Mouse (Mus musculus): ENCODE results near the gene Adcy7. TPM values are rescaled to one million over a fixed set of nuclear protein-coding genes. Genes with fewer than 3 reads are reported as not detected.

Adcy7 gene
- polyA plus RNA-seq, 1 experiment from 2014 or later: 2.1 TPM

DNA sequence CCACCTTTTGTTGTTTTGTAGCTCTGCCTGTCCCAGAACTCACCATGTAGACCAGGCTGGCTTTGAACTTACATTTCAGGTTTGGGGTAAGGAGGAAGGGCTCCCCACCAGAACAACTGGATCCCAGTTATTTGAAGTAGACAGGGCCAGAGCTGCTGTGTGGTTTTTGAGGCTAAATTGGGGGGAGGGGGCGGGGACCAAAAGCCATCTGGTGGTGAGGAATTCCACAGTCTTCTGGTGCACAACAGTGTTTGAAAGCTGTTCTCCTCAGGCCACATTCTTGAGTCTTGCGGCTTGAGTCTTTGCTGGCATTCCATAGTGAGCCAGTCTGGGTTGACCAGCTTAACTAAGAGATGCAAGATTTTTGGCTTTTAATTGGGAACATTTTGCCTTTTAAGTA lies 6.7 kb upstream of the Adcy7 start:
- Histone ChIP-seq H3K27me3 (ENCODE audit: control insufficient read depth, insufficient read depth, low read length) (no peaks in the 10 kb centered on the region), H3K4me3 (ENCODE audit: low read depth, low read length) (no peak overlapping the region), H3K9ac (replicated peaks; ENCODE audit: low read length) (no peak overlapping the region), H3K36me3 (replicated peaks; ENCODE audit: control insufficient read depth, insufficient read depth, low read depth, low read length) (no peaks in the 10 kb centered on the region), H3K4me2 (ENCODE audit: low read depth, low read length) (no peak overlapping the region), H3K9me3 (replicated peaks; ENCODE audit: control insufficient read depth, low read length) (no peaks in the 10 kb centered on the region), H3K4me1 (ENCODE audit: control insufficient read depth, insufficient read depth, low read length) (no peaks in the 10 kb centered on the region), H3K27ac (replicated peaks; ENCODE audit: low read depth, low read length) (no peak overlapping the region)
- DNase-seq (ENCODE audit: low spot score): peak; percentile 73
- no peak for ATAC-seq (replicated peaks; ENCODE audit: insufficient number of reproducible peaks, low FRiP score, low TSS enrichment, low read depth)
- WGBS: 13% methylated on average over 2 of the region's 2 CpGs

DNA sequence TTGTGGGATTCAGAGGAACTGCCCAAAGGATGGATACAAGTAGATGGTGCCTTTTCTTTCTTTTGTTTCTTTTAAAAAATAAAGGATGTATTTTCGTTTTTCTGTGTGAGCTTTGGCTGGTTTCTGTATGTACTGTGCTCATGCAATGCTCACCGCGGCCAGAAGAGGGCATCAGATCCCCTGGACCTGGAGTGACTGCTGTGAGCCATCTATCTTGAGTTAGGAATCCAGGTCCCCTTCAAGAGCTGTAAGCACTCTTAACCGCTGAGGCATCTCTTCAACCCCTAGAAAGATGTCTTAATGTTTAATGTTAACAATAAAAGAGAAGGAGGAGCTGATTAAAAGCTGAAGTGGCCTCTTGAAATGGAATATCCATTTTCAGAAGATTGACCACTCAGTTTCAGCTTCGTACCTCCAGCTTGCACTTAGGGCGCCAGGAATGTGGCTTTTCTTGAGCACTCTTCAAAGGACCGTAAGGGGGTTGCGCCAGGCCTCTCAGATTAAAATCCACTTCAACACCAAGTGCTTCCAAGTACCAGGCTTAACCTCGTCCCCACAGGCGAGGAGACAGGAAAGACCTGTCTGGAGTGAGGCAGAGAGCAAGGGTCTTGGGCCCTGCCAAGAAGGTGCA lies 5.9 kb upstream of the Adcy7 start:
- no peak overlapping the region for H3K4me2 ChIP-seq (ENCODE audit: low read depth, low read length)
- H3K36me3 ChIP-seq (replicated peaks; ENCODE audit: control insufficient read depth, insufficient read depth, low read depth, low read length): no peaks in the 10 kb centered on the region
- no peak overlapping the region for H3K4me3 ChIP-seq (ENCODE audit: low read depth, low read length)
- peak; percentile 83 for DNase-seq (ENCODE audit: low spot score)
- no peaks in the 10 kb centered on the region for H3K4me1 ChIP-seq (ENCODE audit: control insufficient read depth, insufficient read depth, low read length)
- no peaks in the 10 kb centered on the region for H3K9me3 ChIP-seq (replicated peaks; ENCODE audit: control insufficient read depth, low read length)
- no peak overlapping the region for H3K9ac ChIP-seq (replicated peaks; ENCODE audit: low read length)
- 54% methylated on average over 10 of the region's 10 CpGs for WGBS
- no peak for ATAC-seq (replicated peaks; ENCODE audit: insufficient number of reproducible peaks, low FRiP score, low TSS enrichment, low read depth)
- no peak overlapping the region for H3K27ac ChIP-seq (replicated peaks; ENCODE audit: low read depth, low read length)
- H3K27me3 ChIP-seq (ENCODE audit: control insufficient read depth, insufficient read depth, low read length): no peaks in the 10 kb centered on the region

DNA sequence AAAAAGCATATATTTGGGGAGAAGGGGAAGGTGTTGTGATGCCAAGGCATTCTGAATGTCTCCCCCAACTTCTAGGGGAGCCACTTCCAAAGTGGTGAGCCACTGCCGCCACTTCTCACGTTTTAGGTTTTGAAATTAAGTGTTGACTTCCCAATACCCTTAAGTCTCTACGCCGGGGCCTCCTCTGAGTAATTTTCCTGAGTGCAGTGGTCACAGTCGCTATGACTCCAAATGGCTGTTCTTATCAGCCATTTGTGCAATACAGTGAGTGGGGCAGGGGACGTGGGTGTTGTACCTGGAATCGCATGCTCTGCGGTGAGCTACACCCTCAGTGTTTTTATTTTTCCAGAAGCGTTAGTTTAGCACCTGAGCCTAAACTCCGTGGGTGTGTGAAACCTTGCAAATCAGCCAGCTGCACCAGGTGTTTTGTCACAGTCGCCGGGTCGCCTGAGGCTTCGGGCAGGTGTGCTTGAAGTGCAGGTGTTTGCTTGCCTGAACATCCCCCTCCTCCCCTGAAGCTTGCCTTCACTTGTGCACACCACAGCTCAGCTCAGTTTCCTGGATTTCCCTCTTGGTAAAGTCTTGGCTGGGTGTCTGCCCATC lies 5.3 kb upstream of the Adcy7 start:
- no peak for DNase-seq (ENCODE audit: low spot score)
- Histone ChIP-seq H3K9ac (replicated peaks; ENCODE audit: low read length) (no peak overlapping the region), H3K36me3 (replicated peaks; ENCODE audit: control insufficient read depth, insufficient read depth, low read depth, low read length) (no peaks in the 10 kb centered on the region), H3K4me2 (ENCODE audit: low read depth, low read length) (no peak overlapping the region), H3K27ac (replicated peaks; ENCODE audit: low read depth, low read length) (no peak overlapping the region), H3K4me1 (ENCODE audit: control insufficient read depth, insufficient read depth, low read length) (no peaks in the 10 kb centered on the region), H3K4me3 (ENCODE audit: low read depth, low read length) (no peak overlapping the region), H3K9me3 (replicated peaks; ENCODE audit: control insufficient read depth, low read length) (no peaks in the 10 kb centered on the region), H3K27me3 (ENCODE audit: control insufficient read depth, insufficient read depth, low read length) (no peaks in the 10 kb centered on the region)
- no peak for ATAC-seq (replicated peaks; ENCODE audit: insufficient number of reproducible peaks, low FRiP score, low TSS enrichment, low read depth)
- WGBS: 86% methylated on average over 14 of the region's 14 CpGs

DNA sequence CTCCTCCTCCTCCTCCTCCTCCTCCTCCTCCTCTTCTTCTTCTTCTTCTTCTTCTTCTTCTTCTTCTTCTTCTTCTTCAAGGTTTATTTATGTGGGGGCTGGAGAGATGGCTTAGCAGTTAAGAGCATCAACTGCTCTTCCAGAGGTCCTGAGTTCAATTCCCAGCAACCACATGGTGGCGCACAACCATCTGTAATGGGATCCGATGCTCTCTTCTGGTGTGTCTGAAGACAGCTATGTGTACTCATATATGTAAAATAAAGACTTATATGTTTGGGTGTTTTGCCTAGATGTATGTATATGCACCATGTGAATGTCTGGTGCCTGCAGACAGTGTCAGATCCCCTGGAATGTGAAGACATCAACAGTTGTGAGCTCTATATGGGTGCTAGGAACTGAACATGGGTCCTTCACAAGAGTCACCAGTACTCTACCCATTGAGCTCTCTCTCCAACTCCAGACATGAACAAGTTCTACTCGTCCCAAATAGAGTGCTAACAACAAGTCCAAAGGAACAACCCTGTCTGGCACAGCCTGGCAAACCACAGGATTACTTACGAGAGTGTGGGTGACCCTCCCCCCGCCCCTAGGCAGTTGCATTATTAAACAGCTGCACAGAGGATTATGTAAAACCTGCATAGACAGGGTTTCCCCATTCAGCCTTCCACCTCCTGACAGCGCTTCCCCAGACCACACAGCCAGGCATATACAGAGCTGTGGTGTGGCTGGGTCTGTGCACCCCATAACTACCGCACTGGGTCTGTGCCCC lies 2.9 kb upstream of the Adcy7 start:
- Histone ChIP-seq H3K4me2 (ENCODE audit: low read depth, low read length) (no peak overlapping the region), H3K9me3 (replicated peaks; ENCODE audit: control insufficient read depth, low read length) (no peaks in the 10 kb centered on the region), H3K27ac (replicated peaks; ENCODE audit: low read depth, low read length) (no peak overlapping the region), H3K27me3 (ENCODE audit: control insufficient read depth, insufficient read depth, low read length) (peaks cover 7% of the 10 kb centered on the region), H3K9ac (replicated peaks; ENCODE audit: low read length) (no peak overlapping the region), H3K4me3 (ENCODE audit: low read depth, low read length) (no peak overlapping the region), H3K36me3 (replicated peaks; ENCODE audit: control insufficient read depth, insufficient read depth, low read depth, low read length) (no peaks in the 10 kb centered on the region), H3K4me1 (ENCODE audit: control insufficient read depth, insufficient read depth, low read length) (no peaks in the 10 kb centered on the region)
- ATAC-seq (replicated peaks; ENCODE audit: insufficient number of reproducible peaks, low FRiP score, low TSS enrichment, low read depth): no peak
- 61% methylated on average over 7 of the region's 7 CpGs for WGBS
- DNase-seq (ENCODE audit: low spot score): no peak

DNA sequence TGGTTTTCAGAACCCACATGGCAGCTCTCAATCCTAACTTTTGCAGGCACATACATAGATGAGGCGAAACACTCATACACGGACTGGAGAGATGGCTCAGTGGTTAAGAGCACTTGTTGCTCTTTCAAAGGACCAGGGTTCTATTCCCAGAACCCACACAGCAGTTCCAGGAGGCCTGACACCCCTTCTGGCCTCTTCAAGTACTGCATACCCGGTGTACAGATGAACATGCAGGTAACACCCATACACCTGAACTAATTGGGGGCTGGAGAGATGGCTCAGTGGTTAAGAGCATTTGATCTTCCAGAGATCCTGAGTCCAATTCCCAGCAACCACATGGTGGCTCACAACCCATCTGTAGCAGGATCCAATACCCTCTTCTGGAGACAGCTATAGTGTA lies 2.1 kb upstream of the Adcy7 start:
- Histone ChIP-seq H3K27ac (replicated peaks; ENCODE audit: low read depth, low read length) (no peak overlapping the region), H3K9ac (replicated peaks; ENCODE audit: low read length) (no peak overlapping the region), H3K4me2 (ENCODE audit: low read depth, low read length) (no peak overlapping the region), H3K36me3 (replicated peaks; ENCODE audit: control insufficient read depth, insufficient read depth, low read depth, low read length) (no peaks in the 10 kb centered on the region), H3K9me3 (replicated peaks; ENCODE audit: control insufficient read depth, low read length) (no peaks in the 10 kb centered on the region), H3K4me3 (ENCODE audit: low read depth, low read length) (no peak overlapping the region), H3K4me1 (ENCODE audit: control insufficient read depth, insufficient read depth, low read length) (no peaks in the 10 kb centered on the region), H3K27me3 (ENCODE audit: control insufficient read depth, insufficient read depth, low read length) (peaks cover 7% of the 10 kb centered on the region)
- WGBS: 70% methylated on average over 3 of the region's 3 CpGs
- ATAC-seq (replicated peaks; ENCODE audit: insufficient number of reproducible peaks, low FRiP score, low TSS enrichment, low read depth) (no peak), DNase-seq (ENCODE audit: low spot score) (no peak)

DNA sequence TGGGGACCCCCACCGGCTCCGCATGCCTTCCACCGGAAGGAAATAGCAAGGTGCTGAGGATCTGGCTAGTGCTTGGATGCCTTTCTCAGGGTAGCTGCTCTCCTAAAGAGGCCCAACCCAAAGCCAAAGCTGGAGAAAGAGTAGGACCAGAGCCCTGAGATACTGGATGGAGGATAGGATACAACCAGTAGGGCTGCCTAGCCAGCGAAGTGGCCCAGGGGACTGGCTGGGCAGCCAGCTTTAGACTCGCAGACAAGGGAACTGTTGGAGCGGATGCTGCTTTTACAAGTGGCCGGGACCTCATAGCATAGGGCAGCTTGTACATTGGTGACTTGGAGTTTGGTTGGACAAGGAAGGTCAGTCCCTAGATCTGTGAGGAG lies 838 bp downstream of the Adcy7 start:
- H3K4me3 ChIP-seq (ENCODE audit: low read depth, low read length): no peak overlapping the region
- peaks cover 7% of the 10 kb centered on the region for H3K27me3 ChIP-seq (ENCODE audit: control insufficient read depth, insufficient read depth, low read length)

DNA sequence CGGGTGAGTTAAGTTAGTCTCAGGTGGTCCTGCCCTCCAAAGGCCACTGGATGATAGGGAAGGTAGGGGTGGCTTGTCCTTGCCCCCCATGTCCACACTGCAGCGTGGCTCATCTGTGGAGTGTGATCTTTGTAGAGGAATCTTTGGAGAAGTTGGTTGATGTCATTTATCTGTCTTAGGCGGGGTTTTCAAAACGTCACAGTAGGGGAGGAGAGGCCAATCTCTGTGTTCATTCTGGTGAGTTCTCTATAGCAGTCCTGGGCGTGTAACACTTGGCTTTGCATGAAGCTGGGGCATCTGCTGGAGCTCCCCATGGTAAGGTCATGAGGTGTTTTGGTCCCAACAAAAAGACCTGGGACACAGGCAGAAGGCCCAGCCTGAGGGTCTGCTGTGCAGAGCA lies 1.9 kb downstream of the Adcy7 start:
- H3K36me3 ChIP-seq (replicated peaks; ENCODE audit: control insufficient read depth, insufficient read depth, low read depth, low read length): no peaks in the 10 kb centered on the region
- H3K4me3 ChIP-seq (ENCODE audit: low read depth, low read length): no peak overlapping the region
- no peak for DNase-seq (ENCODE audit: low spot score)
- ATAC-seq (replicated peaks; ENCODE audit: insufficient number of reproducible peaks, low FRiP score, low TSS enrichment, low read depth): no peak
- peaks cover 7% of the 10 kb centered on the region for H3K27me3 ChIP-seq (ENCODE audit: control insufficient read depth, insufficient read depth, low read length)
- 86% methylated on average over 5 of the region's 5 CpGs for WGBS
- no peak overlapping the region for H3K9ac ChIP-seq (replicated peaks; ENCODE audit: low read length)
- no peak overlapping the region for H3K27ac ChIP-seq (replicated peaks; ENCODE audit: low read depth, low read length)
- H3K9me3 ChIP-seq (replicated peaks; ENCODE audit: control insufficient read depth, low read length): no peaks in the 10 kb centered on the region
- no peak overlapping the region for H3K4me2 ChIP-seq (ENCODE audit: low read depth, low read length)
- no peaks in the 10 kb centered on the region for H3K4me1 ChIP-seq (ENCODE audit: control insufficient read depth, insufficient read depth, low read length)

More for the DNA sequence above, 838 bp downstream of the Adcy7 start:
- no peaks in the 10 kb centered on the region for H3K36me3 ChIP-seq (replicated peaks; ENCODE audit: control insufficient read depth, insufficient read depth, low read depth, low read length)
- no peak overlapping the region for H3K27ac ChIP-seq (replicated peaks; ENCODE audit: low read depth, low read length)
- H3K9ac ChIP-seq (replicated peaks; ENCODE audit: low read length): no peak overlapping the region
- no peak for ATAC-seq (replicated peaks; ENCODE audit: insufficient number of reproducible peaks, low FRiP score, low TSS enrichment, low read depth)
- WGBS: 70% methylated on average over 7 of the region's 7 CpGs
- DNase-seq (ENCODE audit: low spot score): no peak
- no peak overlapping the region for H3K4me2 ChIP-seq (ENCODE audit: low read depth, low read length)
- H3K4me1 ChIP-seq (ENCODE audit: control insufficient read depth, insufficient read depth, low read length): no peaks in the 10 kb centered on the region
- no peaks in the 10 kb centered on the region for H3K9me3 ChIP-seq (replicated peaks; ENCODE audit: control insufficient read depth, low read length)

DNA sequence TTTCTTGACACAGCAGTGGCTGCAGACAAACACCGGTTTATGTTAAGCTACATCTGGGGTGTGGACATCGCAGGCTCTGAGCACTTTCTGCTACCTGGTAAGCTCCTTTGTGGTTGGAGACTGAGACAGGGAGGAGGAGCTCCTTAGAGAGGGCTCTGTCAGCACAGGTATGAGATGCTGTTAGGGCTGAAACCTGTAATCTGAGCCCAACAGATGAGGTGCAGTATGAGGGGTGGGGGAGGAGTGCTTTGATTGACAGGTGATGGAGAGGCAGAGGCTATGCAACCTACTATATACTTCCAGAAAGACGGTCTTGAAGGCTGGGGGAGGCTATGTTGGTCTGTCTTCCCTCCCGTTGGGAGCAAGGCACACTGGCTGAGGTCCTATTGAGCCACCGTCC lies 7.0 kb downstream of the Adcy7 start:
- Histone ChIP-seq H3K4me3 (ENCODE audit: low read depth, low read length) (no peak overlapping the region), H3K36me3 (replicated peaks; ENCODE audit: control insufficient read depth, insufficient read depth, low read depth, low read length) (no peaks in the 10 kb centered on the region), H3K4me2 (ENCODE audit: low read depth, low read length) (no peak overlapping the region), H3K9me3 (replicated peaks; ENCODE audit: control insufficient read depth, low read length) (no peaks in the 10 kb centered on the region), H3K27ac (replicated peaks; ENCODE audit: low read depth, low read length) (no peak overlapping the region), H3K9ac (replicated peaks; ENCODE audit: low read length) (no peak overlapping the region), H3K4me1 (ENCODE audit: control insufficient read depth, insufficient read depth, low read length) (no peaks in the 10 kb centered on the region; the same call in 1 of the 2 replicates), H3K27me3 (ENCODE audit: control insufficient read depth, insufficient read depth, low read length) (no peaks in the 10 kb centered on the region; the same call in 1 of the 2 replicates)
- no peak for DNase-seq (ENCODE audit: low spot score)
- no peak for ATAC-seq (replicated peaks; ENCODE audit: insufficient number of reproducible peaks, low FRiP score, low TSS enrichment, low read depth)
- 53% methylated on average over 5 of the region's 5 CpGs for WGBS
